Mouse (Mus musculus): ENCODE data around the gene Sez6l2. TPM values are rescaled to one million over a fixed set of nuclear protein-coding genes. Genes with fewer than 3 reads are reported as not detected.

Gene Sez6l2
- polyA plus RNA-seq, 1 experiment from 2014 or later = 0.88 TPM

GRCm38 (mm10) chr7:126961095-126961494 is 10.7 kb downstream of the Sez6l2 start:
- Histone ChIP-seq H3K36me3 (no peaks in the 10 kb centered on the region), H3K27ac (replicated peaks) (no peak overlapping the region), H3K4me1 (no peaks in the 10 kb centered on the region), H3K4me3 (replicated peaks) (no peak overlapping the region), H3K4me2 (replicated peaks) (no peak overlapping the region), H3K27me3 (peaks cover 23% of the 10 kb centered on the region), H3K9ac (no peak overlapping the region), H3K9me3 (replicated peaks) (no peaks in the 10 kb centered on the region)
- ATAC-seq (ENCODE audit: insufficient number of reproducible peaks, low FRiP score, low TSS enrichment, low read depth) = no peak
- WGBS = 81% methylated on average over 5 of the region's 5 CpGs

GRCm38 (mm10) chr7:126961965-126962364 is 11.6 kb downstream of the Sez6l2 start:
- ATAC-seq (ENCODE audit: insufficient number of reproducible peaks, low FRiP score, low TSS enrichment, low read depth) = no peak
- H3K27me3 ChIP-seq = peaks cover 23% of the 10 kb centered on the region
- H3K9me3 ChIP-seq (replicated peaks) = no peaks in the 10 kb centered on the region
- WGBS = 83% methylated on average over 4 of the region's 4 CpGs
- no peaks in the 10 kb centered on the region for H3K36me3 ChIP-seq
- no peak overlapping the region for H3K27ac ChIP-seq (replicated peaks)
- H3K9ac ChIP-seq = no peak overlapping the region
- no peaks in the 10 kb centered on the region for H3K4me1 ChIP-seq
- no peak overlapping the region for H3K4me3 ChIP-seq (replicated peaks)
- H3K4me2 ChIP-seq (replicated peaks) = no peak overlapping the region

GRCm38 (mm10) chr7:126963548-126964286 is 13.4 kb downstream of the Sez6l2 start:
- H3K4me3 ChIP-seq (replicated peaks) = no peak overlapping the region
- WGBS = 27% methylated on average over 19 of the region's 19 CpGs
- H3K9ac ChIP-seq = no peak overlapping the region
- no peak for ATAC-seq (ENCODE audit: insufficient number of reproducible peaks, low FRiP score, low TSS enrichment, low read depth)
- H3K27me3 ChIP-seq = peaks cover 23% of the 10 kb centered on the region
- H3K36me3 ChIP-seq = no peaks in the 10 kb centered on the region
- H3K4me2 ChIP-seq (replicated peaks) = no peak overlapping the region
- no peaks in the 10 kb centered on the region for H3K9me3 ChIP-seq (replicated peaks)
- H3K4me1 ChIP-seq = no peaks in the 10 kb centered on the region
- no peak overlapping the region for H3K27ac ChIP-seq (replicated peaks)

GRCm38 (mm10) chr7:126965568-126965967 is 15.2 kb downstream of the Sez6l2 start:
- Histone ChIP-seq H3K9ac (no peak overlapping the region), H3K4me3 (replicated peaks) (no peak overlapping the region), H3K4me2 (replicated peaks) (no peak overlapping the region), H3K4me1 (no peaks in the 10 kb centered on the region), H3K9me3 (replicated peaks) (no peaks in the 10 kb centered on the region), H3K36me3 (no peaks in the 10 kb centered on the region), H3K27me3 (peaks cover 23% of the 10 kb centered on the region), H3K27ac (replicated peaks) (no peak overlapping the region)
- ATAC-seq (ENCODE audit: insufficient number of reproducible peaks, low FRiP score, low TSS enrichment, low read depth) = no peak
- WGBS = 47% methylated on average over 3 of the region's 3 CpGs

GRCm38 (mm10) chr7:126967361-126967760 is 17.0 kb downstream of the Sez6l2 start:
- Histone ChIP-seq H3K4me3 (replicated peaks) (no peak overlapping the region), H3K9ac (no peak overlapping the region), H3K36me3 (no peaks in the 10 kb centered on the region), H3K9me3 (replicated peaks) (no peaks in the 10 kb centered on the region), H3K4me2 (replicated peaks) (no peak overlapping the region), H3K27ac (replicated peaks) (no peak overlapping the region), H3K27me3 (peaks cover 14% of the 10 kb centered on the region), H3K4me1 (no peaks in the 10 kb centered on the region)
- no peak for ATAC-seq (ENCODE audit: insufficient number of reproducible peaks, low FRiP score, low TSS enrichment, low read depth)
- 51% methylated on average over 6 of the region's 6 CpGs for WGBS

- peaks cover 19% of the 10 kb centered on the region for H3K4me1 ChIP-seq
- no peak for ATAC-seq (ENCODE audit: insufficient number of reproducible peaks, low FRiP score, low TSS enrichment, low read depth)
- no peaks in the 10 kb centered on the region for H3K27me3 ChIP-seq
- H3K36me3 ChIP-seq = peaks cover 27% of the 10 kb centered on the region
- WGBS = 8% methylated on average over 8 of the region's 8 CpGs
- H3K9me3 ChIP-seq (replicated peaks) = no peaks in the 10 kb centered on the region
- H3K9ac ChIP-seq = no peak overlapping the region
- H3K4me3 ChIP-seq (replicated peaks) = peak overlapping the region; percentile 99
- peak overlapping the region; percentile 78 for H3K4me2 ChIP-seq (replicated peaks)
- H3K27ac ChIP-seq (replicated peaks) = peak overlapping the region; percentile 98
Observed at GRCm38 (mm10) chr7:126975493-126975892, 25.1 kb downstream of the Sez6l2 start.

- peaks cover 19% of the 10 kb centered on the region for H3K4me1 ChIP-seq
- no peaks in the 10 kb centered on the region for H3K9me3 ChIP-seq (replicated peaks)
- WGBS = 0% methylated on average over 1 of the region's 1 CpGs
- peak within 1 kb of the TSS; percentile 98 for H3K27ac ChIP-seq (replicated peaks)
- no peak for ATAC-seq (ENCODE audit: insufficient number of reproducible peaks, low FRiP score, low TSS enrichment, low read depth)
- peak within 1 kb of the TSS; percentile 99 for H3K9ac ChIP-seq
- peak within 1 kb of the TSS; percentile 78 for H3K4me2 ChIP-seq (replicated peaks)
- peaks cover 28% of the 10 kb centered on the region for H3K36me3 ChIP-seq
- H3K27me3 ChIP-seq = no peaks in the 10 kb centered on the region
- H3K4me3 ChIP-seq (replicated peaks) = peak within 1 kb of the TSS; percentile 99
Observed at GRCm38 (mm10) chr7:126975893-126975949, 25.4 kb downstream of the Sez6l2 start, which contains the start of gene Cdipt. Gene Cdipt (plus strand): TSS chr7:126975914.

- no peaks in the 10 kb centered on the region for H3K9me3 ChIP-seq (replicated peaks)
- peak within 1 kb of the TSS; percentile 99 for H3K9ac ChIP-seq
- H3K27me3 ChIP-seq = no peaks in the 10 kb centered on the region
- ATAC-seq (ENCODE audit: insufficient number of reproducible peaks, low FRiP score, low TSS enrichment, low read depth) = peak; percentile 92
- peak within 1 kb of the TSS; percentile 99 for H3K4me3 ChIP-seq (replicated peaks)
- H3K27ac ChIP-seq (replicated peaks) = peak within 1 kb of the TSS; percentile 98
- WGBS = under 1% methylated on average over 55 of the region's 55 CpGs
- peak within 1 kb of the TSS; percentile 78 for H3K4me2 ChIP-seq (replicated peaks)
- H3K36me3 ChIP-seq = peaks cover 32% of the 10 kb centered on the region
- H3K4me1 ChIP-seq = peaks cover 19% of the 10 kb centered on the region
Observed at GRCm38 (mm10) chr7:126975950-126976866, 25.8 kb downstream of the Sez6l2 start, which contains the start of gene Cdiptos. Gene Cdiptos (minus strand): TSS chr7:126976098.

- Histone ChIP-seq H3K4me3 (replicated peaks) (peak overlapping the region; percentile 99), H3K9me3 (replicated peaks) (no peaks in the 10 kb centered on the region), H3K4me2 (replicated peaks) (peak overlapping the region; percentile 78), H3K27ac (replicated peaks) (peak overlapping the region; percentile 98; the same call in 1 of the 2 replicates), H3K27me3 (no peaks in the 10 kb centered on the region), H3K36me3 (peaks cover 33% of the 10 kb centered on the region), H3K9ac (peak overlapping the region; percentile 99), H3K4me1 (peaks cover 19% of the 10 kb centered on the region)
- WGBS = 24% methylated on average over 14 of the region's 14 CpGs
- no peak for ATAC-seq (ENCODE audit: insufficient number of reproducible peaks, low FRiP score, low TSS enrichment, low read depth)
Observed at GRCm38 (mm10) chr7:126976878-126977459, 26.6 kb downstream of the Sez6l2 start.

GRCm38 (mm10) chr7:126978841-126979240 is 28.5 kb downstream of the Sez6l2 start:
- Histone ChIP-seq H3K36me3 (peaks cover 33% of the 10 kb centered on the region), H3K4me1 (peaks cover 19% of the 10 kb centered on the region), H3K9me3 (replicated peaks) (no peaks in the 10 kb centered on the region), H3K4me3 (replicated peaks) (no peak overlapping the region), H3K27ac (replicated peaks) (no peak overlapping the region), H3K27me3 (no peaks in the 10 kb centered on the region), H3K9ac (no peak overlapping the region), H3K4me2 (replicated peaks) (no peak overlapping the region)
- no peak for ATAC-seq (ENCODE audit: insufficient number of reproducible peaks, low FRiP score, low TSS enrichment, low read depth)
- 93% methylated on average over 6 of the region's 6 CpGs for whole genome bisulfite sequencing

- WGBS = 88% methylated on average over 2 of the region's 2 CpGs
- peaks cover 15% of the 10 kb centered on the region; the same call in 1 of the 2 replicates for H3K4me1 ChIP-seq
- H3K36me3 ChIP-seq = peaks cover 33% of the 10 kb centered on the region
- no peak overlapping the region for H3K4me3 ChIP-seq (replicated peaks)
- no peak overlapping the region for H3K9ac ChIP-seq
- H3K4me2 ChIP-seq (replicated peaks) = no peak overlapping the region
- H3K9me3 ChIP-seq (replicated peaks) = no peaks in the 10 kb centered on the region
- no peaks in the 10 kb centered on the region for H3K27me3 ChIP-seq
- no peak for ATAC-seq (ENCODE audit: insufficient number of reproducible peaks, low FRiP score, low TSS enrichment, low read depth)
- no peak overlapping the region for H3K27ac ChIP-seq (replicated peaks)
Observed at GRCm38 (mm10) chr7:126981601-126982000, 31.2 kb downstream of the Sez6l2 start.
